Mouse (Mus musculus): ENCODE measurements around the gene Slit3.

The Slit3 gene

GRCm38 (mm10) chr11:35589892-35590291 lies 468.9 kb downstream of the Slit3 start:
- DNase-seq (ENCODE audit: low spot score) = no peak

DNA sequence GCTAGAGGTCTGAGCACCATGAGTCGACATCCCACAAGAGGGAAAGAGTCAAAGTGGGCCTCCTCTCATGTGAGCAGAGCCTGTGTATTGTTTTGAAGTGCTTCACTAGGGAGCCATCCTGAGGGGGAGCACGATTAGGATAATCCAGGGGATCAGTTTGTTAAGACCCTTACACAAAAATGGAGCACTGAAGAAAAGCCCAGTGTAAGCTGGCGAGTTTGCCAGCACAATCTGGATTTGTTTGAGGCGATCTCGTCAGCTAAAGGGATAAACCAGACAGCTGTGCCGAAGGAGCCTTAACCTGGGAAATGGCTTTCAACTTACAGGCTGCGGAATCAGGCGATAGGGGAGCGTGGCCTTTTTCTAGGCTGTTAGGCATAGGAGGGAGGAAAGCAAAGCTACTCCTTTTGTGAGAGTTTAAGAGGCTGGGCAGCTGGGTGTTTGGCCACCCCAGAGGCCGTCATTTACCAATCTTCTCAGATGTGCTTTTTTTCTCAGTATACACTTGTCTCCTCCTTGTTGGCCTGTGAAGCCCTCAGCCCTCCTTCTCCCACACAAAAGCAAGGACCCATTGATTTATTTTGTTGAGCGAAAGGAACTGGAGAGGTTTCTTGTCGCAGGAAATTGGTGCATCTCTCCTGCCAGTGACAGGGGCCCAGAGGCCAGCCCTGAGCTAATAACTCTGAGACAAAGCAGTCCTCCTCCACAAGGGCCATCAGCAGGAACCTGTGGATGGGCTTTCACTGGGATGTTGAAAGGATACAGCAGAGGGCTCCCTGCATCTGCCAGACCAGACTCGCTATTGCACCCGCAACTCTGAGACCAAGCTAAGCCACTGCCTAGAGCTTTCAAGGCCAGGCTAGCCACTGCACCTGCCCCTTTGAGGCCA lies 472.4 kb downstream of the Slit3 start:
- no peak for DNase-seq (ENCODE audit: low spot score)

DNA sequence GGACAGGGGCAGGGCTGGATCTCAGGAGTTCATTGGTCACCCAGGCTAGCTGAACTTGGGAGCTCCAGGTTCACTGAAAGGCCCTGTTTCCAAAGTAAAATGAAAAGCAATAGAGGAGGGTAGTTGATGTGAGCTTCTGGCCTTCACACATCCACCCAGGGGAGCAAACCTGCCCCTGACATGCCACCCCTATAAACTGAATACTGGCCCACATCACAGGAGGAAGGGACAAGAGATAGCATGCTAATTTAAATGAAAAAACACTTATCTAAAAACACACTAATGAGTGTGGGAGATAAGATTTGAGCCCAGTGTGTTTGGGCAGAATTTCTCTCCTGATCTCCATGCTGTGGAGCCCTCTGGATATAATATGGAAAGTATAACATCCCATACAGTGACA lies 475.0 kb downstream of the Slit3 start:
- no peak for DNase-seq (ENCODE audit: low spot score)

DNA sequence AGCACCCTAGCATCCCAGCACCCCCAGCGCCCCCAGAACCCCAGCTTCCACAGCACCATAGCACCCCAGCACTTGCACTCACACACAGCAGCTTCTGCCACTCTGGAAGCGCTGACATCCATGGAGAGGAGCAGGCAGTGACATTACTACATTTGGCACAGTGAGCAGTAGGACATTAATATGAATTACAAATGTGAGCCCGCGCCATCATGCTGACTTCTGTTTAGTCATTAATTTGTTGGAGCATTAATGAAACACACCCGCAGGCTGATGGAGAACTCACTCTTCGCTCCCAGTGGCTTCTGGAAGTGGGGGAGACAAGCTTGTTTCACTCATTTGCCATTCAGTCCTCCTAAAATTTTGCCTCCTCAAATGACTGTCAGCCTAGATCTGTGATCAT lies 476.9 kb downstream of the Slit3 start:
- DNase-seq (ENCODE audit: low spot score) = no peak

GRCm38 (mm10) chr11:35598732-35599131 lies 477.7 kb downstream of the Slit3 start:
- no peak for DNase-seq (ENCODE audit: low spot score)

- DNase-seq (ENCODE audit: low spot score) = no peak
Measured at GRCm38 (mm10) chr11:35601652-35602240, 480.7 kb downstream of the Slit3 start.

DNA sequence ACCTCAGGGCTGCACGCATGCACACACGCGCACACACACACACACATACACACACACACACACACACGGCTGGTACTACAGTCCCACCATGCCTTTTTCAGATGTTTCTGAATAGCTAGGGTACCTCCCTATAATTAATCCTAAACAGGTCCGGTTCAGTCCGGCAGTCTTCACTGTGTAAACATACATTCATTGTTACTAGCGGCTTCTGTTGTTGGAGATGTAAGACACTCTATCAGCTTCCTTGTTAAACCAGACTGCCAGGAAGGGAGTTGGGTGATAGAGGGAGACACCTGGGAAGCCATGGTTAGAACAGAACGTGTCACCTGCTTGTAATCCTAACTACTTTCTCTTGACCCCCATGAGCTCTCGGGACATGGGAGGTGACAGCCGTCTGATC lies 481.6 kb downstream of the Slit3 start:
- no peak for DNase-seq (ENCODE audit: low spot score)

DNA sequence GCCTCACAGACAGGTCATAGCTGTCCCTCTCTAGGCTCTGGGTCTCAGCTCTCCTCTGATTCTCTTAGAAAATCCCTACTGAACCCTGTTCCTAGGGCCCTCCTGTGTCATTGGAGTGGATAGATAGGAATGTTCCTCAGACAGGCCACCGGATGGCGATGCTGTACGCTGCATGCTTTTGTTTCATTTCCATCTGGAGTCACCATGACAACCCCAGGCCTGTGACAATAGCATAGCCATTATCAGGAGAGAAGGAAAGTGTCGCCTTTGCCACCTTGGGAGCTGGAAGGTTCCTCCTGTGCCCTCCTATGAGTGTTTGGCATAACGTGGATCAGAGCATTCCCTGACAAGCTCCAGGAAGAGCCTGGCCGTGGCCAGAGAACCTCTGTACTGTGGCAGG lies 482.9 kb downstream of the Slit3 start:
- no peak for DNase-seq (ENCODE audit: low spot score)

DNA sequence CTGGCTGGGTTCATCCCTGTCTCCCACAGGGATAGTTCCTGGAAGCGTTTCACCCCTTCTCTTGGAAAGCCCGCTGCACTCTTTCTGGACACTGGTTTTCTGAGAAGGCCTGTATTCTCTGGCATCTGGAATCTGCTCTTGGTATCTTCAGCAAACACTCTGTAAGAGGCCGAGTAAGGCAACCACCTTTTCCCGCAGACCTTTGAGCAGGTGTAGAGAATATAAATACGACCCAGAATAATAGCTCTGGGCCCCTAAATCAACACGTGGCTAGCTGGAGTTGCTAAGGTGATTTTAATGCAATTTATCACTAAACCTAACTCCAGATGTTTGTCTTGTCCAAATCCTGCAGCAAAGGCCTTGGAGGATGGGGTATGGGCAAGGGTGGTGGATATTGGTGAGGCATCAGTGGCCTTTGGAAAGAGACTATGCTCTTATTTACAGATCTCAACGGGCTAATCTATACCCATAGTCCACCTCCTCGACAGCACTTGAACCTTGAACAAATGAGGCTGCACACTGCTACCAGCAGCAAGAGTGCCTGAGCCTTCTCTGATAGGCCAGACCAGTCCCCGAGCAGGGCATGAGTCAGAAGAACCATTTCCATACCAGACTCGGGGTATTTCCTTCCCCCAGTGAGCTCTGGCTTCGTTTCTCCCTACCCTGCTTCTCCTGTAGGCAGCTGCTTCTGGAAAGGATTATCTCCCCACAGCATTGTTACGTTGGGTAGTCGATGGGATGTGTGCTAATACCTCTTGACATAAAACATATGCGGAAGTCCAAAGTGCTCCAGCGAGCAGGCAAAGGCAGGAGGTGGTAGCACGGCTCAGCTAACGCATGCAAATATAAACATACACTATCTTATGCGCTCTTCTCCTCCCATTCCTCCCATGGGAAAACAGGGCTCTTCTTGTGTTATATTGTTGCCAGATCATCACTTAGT lies 484.1 kb downstream of the Slit3 start:
- DNase-seq (ENCODE audit: low spot score) = no peak

GRCm38 (mm10) chr11:35607191-35607590 lies 486.2 kb downstream of the Slit3 start:
- no peak for DNase-seq (ENCODE audit: low spot score)

DNA sequence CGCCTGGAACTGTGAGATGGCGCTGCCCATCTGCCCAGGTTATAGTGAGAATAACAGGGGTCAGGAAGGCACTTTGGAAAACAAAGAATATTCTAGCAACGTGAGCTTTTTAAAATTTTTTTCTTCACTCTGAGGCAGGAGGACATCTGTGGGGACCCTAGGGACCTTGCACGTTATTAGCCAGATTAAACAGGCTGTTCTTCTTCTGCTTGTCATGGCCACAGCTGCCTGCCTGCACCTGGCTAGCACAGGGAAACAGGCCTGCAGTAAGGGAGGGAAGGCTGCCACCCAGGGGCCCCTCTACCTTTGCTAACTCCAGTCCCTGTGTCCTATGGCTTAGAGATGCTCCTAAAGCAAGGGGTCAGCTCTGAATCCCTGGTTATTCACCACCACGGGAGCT lies 487.8 kb downstream of the Slit3 start:
- no peak for DNase-seq (ENCODE audit: low spot score)

DNA sequence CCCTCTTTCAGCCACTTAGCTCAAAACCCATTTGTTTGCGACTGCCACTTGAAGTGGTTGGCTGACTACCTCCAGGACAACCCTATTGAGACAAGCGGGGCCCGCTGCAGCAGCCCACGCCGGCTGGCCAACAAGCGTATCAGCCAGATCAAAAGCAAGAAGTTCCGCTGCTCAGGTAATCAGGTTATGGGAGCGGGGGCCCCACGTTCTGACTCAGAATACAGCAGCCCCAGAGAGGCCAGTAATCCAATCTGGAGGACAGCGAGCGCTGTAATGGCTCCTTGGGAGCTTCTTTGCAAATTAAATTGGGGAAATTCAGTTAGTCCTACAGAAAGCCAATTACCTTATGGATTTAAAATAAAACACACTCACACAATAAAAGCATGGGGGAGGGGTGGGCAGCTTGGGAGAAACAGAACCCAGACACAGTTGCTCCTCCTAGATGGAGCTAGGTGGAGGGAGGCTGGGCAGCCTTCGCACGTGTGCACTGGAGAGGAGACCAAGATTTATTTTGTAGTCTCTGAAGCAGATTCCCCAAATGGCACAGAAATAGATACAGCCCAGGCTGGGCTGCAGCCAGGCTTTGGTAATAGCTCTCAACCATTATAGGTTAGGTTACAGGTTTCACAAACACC lies 491.4 kb downstream of the Slit3 start:
- no peak for DNase-seq (ENCODE audit: low spot score)

GRCm38 (mm10) chr11:35614530-35614929 lies 493.5 kb downstream of the Slit3 start:
- DNase-seq (ENCODE audit: low spot score) = no peak

GRCm38 (mm10) chr11:35619421-35619820 lies 498.4 kb downstream of the Slit3 start:
- DNase-seq (ENCODE audit: low spot score) = no peak

DNA sequence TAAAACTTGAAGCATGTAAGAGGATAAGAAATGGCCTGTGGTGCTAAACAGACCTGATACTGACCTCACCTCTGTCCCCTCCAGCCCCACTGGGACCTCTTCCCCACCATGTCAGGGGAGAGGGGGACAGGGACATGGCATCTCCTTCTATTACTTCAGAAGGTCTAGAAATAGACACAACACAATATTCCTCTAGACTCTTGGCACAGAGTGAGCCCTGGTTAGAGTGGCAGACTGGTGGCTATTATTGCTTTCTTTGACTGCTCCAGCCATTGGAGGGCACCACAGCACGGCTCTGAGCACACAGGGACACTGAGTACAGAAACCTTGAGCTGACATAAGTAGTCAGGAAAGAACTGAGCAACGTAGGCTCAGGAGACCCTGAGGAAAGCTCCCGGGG lies 501.7 kb downstream of the Slit3 start:
- DNase-seq (ENCODE audit: low spot score) = no peak

DNA sequence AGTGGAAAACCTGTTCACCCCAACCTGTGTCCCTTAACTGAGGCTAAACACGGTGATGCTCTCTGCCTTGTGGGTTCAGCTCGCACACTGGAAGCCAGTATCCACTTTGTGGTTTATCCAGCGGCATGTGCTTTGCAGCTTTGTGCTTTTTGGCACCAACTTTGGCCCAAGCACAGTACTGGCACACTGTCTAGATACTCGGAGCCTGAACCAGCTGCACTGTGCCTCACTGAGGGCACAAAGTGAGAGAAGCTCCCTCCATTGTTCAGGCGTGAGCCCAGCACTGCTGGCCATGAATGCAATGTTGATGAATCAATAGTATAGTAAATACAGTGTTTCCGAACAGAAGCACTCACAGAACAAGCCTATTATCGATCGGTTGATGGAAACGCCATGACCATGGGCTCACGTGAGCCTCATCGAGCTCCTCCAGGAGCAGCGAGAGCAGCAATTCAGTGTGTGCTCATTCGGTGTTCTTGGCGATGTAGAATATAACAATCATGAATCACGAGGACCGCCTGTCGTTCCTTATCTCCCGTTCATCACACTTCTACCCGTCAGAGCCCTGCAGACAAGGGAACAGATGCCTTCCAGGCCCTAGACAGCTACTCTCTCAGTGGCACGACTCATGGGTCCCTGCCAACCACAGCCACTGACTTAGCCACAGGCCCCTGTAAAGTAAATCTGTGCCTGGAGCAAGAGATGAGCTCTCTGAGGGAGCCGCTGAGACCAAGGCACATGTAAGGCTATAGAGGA lies 503.7 kb downstream of the Slit3 start:
- no peak for DNase-seq (ENCODE audit: low spot score)

- no peak for DNase-seq (ENCODE audit: low spot score)
Measured at GRCm38 (mm10) chr11:35625576-35625975, 504.6 kb downstream of the Slit3 start.

DNA sequence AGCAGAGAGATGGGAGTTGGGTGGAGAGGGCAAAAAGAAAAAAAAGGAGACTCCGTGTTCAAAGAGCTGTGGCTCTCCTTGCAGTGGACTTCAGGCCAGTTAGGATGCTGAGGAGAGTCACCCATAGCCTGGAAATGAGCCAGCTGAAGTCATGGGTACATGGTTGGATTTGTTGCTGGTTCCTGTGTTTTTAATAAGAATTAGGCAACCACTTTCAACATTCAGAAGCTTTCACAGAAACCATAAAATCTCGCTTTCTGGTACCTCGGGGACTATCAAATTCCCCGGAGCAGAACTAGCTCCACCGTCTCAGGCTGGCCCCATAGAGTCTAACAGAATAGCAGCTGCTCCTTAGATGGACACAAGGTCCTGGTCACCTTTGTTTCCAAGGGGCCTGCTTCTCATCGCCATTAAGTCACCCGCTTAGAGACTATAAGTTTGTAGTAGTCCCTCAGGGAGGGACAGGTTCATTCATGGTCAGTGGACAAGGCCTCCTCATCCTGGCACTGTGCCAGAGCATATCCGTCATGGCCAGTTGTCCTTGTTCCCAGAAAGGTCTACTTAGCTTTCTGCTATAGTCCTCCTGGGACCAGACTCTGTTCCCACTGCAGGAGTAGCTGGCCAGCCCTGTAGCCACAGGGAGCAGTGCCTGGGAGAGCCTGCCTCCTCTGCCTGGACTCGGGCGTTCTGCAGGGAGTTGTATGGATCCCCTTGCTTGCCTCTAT lies 505.3 kb downstream of the Slit3 start:
- DNase-seq (ENCODE audit: low spot score) = no peak

DNA sequence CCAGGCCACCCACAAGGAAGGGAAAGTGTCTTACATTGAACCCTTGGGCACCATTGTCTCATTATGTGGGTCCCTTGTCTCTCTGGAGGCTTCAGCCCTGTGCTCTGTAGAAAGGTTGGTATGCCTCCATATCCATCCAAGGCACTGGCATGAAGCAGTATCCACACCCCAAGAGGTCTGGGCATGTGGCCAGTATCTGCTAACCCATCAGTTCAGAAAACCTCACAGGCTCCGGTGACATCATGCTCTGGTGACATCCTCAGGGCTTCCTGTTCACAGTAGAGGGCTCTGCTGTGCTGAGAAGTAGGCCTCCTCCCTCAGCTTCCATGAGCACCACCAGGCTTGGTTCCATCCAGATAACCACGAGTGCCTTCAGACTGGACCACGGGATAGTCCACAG lies 506.8 kb downstream of the Slit3 start:
- no peak for DNase-seq (ENCODE audit: low spot score)

DNA sequence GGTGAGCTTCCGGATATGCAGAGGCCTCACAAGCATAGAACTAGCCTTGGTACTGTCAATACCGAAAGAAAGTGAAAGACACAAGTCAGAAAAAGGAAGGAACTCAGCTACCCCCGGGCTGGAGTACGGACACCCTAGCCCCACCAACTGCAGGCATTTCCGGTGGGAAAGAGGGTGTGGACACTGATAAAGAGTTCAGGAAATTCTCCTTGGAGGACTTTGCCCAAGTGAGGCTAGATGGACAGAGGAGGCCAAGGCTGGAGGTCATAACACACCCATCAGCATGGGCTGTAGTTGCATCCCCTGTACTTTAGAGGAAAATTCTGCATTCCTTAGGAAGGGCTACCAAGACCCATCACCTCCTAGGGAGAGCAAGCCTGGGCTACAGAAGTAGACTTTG lies 511.2 kb downstream of the Slit3 start:
- DNase-seq (ENCODE audit: low spot score) = no peak

DNA sequence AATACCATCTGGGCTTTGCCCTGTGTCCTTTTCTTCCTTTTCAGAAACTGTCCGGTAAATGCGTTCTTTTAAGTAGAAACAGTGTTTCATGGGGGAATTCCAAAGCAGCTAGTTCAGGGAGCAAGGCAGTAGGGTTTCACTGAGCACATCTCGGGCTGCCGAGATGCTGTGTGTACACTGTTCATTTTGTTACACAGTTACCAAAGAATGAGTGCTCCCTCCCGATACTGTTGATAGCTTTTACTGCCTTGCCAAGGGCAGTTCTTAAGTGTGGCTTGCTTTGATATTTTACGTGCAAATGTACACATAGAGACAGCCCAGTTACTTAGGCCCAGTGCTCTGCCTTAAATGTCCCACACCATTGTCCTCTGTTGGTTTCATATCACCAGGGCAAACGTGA lies 516.1 kb downstream of the Slit3 start:
- no peak for DNase-seq (ENCODE audit: low spot score)
